Mouse (Mus musculus) hindbrain, postnatal 0 days (tissue): ENCODE data around the gene Prl8a2. TPM values are rescaled to one million over a fixed set of nuclear protein-coding genes. Genes with fewer than 3 reads are reported as not detected.

Experiments
- ATAC-seq: fragments of 200-750 bp; cut with Nextera tagmentation; 2 replicates; pipeline ENCODE4 v1.8.0; 2017; ENCODE audit warnings: mild to moderate bottlenecking, moderate TSS enrichment, moderate library complexity
- DNase-seq: peaks from one replicate; pipeline ENCODE4 v3.0.0-alpha.2; 2015; ENCODE audit warnings: low spot score
- H3K27ac ChIP-seq: fragments of 300-500 bp; sonication (generic); 2 replicates; pipeline ENCODE4 v1.5.1; 2014; ENCODE audit warnings: mild to moderate bottlenecking
- H3K27me3 ChIP-seq: fragments of 300-500 bp; sonication (generic); 2 replicates; pipeline ENCODE4 v1.6.1; 2014; ENCODE audit warnings: low read length, mixed read lengths; ENCODE audit not compliant: insufficient read depth
- H3K36me3 ChIP-seq: fragments of 300-500 bp; sonication (generic); 2 replicates; pipeline ENCODE4 v1.6.1; 2014; ENCODE audit warnings: low read length, mixed read lengths; ENCODE audit not compliant: insufficient read depth
- H3K4me1 ChIP-seq: fragments of 300-500 bp; sonication (generic); 2 replicates; pipeline ENCODE4 v1.6.1; 2014; ENCODE audit warnings: antibody characterized with exemption, low read length, mixed read lengths; ENCODE audit not compliant: insufficient read depth
- H3K4me2 ChIP-seq: fragments of 300-500 bp; sonication (generic); 2 replicates; pipeline ENCODE4 v1.6.1; 2014; ENCODE audit warnings: low read depth, mild to moderate bottlenecking, low read length, moderate library complexity, mixed read lengths
- H3K4me3 ChIP-seq: fragments of 300-500 bp; sonication (generic); 2 replicates; pipeline ENCODE4 v1.5.1; 2014; ENCODE audit warnings: low read length
- H3K9ac ChIP-seq: fragments of 300-500 bp; sonication (generic); replicated peaks from 2 replicates; pipeline ENCODE4 v1.6.1; 2014; ENCODE audit warnings: mild to moderate bottlenecking, low read length, moderate library complexity, mixed read lengths
- H3K9me3 ChIP-seq: fragments of 300-500 bp; sonication (generic); 2 replicates; pipeline ENCODE4 v1.6.1; 2016; ENCODE audit warnings: low read length, mixed read lengths
- CTCF ChIP-seq: IDR thresholded peaks from 2 replicates; pipeline ENCODE4 v1.5.1; 2016; ENCODE audit warnings: antibody characterized with exemption, control low read depth, low read depth
- WGBS: fragments of 180-500 bp; shearing (Covaris S2); extraction: QIAGEN DNeasy Blood & Tissue Kit; methylation state at CpG from one replicate; pipeline ENCODE4 v1.1.7; 2014; 5-methylcytosine and 5-hydroxymethylcytosine counted together
- polyA plus RNA-seq: library from polyadenylated mRNA; unstranded; fragments of >200 nt; fragmentation: Nextera tagmentation; extraction: Ambion mirVana; gene quantifications from 2 replicates; pipeline ENCODE4 v1.2.1, GENCODE M21; 2015
- total RNA-seq: library from RNA; depleted of rRNA; stranded (reverse); fragments of >200 nt; gene quantifications from 2 replicates; pipeline ENCODE4 v1.2.3, GENCODE M21; 2014; rRNA removed

Gene Prl8a2
- not detected in 2 replicates for total RNA-seq
- polyA plus RNA-seq = not detected in 2 replicates

- H3K36me3 ChIP-seq = no peaks in the 10 kb centered on the region
- H3K4me2 ChIP-seq = no peak within 1 kb of the TSS
- TF ChIP-seq CTCF = no peak
- no peaks in the 10 kb centered on the region for H3K27me3 ChIP-seq
- H3K9ac ChIP-seq = no peak within 1 kb of the TSS
- no peak for DNase-seq
- ATAC-seq = no peak
- 76% methylated on average over 2 of the region's 2 CpGs for WGBS
- H3K27ac ChIP-seq = no peak within 1 kb of the TSS
- no peaks in the 10 kb centered on the region for H3K4me1 ChIP-seq
- H3K9me3 ChIP-seq = no peaks in the 10 kb centered on the region
- no peak within 1 kb of the TSS for H3K4me3 ChIP-seq
These were observed at the start of gene Prl8a2 for GRCm38 (mm10) chr13:27345373-27345772. TSS of gene Prl8a2 (plus strand) at chr13:27345673.

DNA sequence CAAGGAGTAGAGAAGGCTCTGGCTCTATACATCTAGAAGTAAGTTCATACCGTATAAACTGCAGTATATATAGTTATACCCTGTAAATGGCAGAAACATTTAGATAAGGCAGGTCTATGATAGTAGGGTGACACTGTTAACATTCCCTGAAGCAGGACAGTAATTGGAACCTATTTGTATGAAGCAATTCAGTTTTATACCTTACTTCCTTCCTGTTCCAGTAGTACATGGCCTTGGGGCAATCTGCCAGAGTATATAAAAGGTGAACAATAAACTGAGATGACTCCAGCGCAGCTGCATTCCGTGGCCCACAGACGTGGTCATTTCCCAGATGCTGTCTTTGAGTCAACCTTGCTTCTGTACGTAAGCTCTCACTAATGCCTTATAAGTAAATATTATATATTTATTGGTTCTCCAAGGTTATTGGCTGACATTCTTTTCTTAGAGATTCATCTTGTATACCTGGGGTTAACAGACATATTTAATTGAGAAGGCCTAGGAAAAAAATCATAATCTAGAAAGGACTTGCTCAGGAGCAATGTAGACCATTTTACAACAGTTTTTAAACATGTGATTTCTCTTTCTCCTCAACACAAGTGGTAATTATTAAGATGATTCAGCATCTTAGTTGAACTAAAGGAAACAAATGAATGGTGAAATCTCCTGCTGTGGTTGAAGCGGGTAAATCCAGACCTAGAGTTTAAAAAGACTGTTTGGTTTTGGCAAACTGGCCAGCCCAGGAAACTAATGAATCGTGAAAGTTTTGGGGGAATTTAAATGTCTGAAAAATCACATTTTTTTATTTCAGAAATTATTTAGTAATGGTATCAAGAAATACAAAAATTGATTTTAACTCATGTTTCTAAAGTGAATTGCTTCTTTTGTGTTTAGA lies 32.9 kb upstream of the Prl8a2 start, which contains the start of gene Prl6a1:
TSS of gene Prl6a1 (plus strand) at position 294 of the 892 bp plus-strand sequence.
- Histone ChIP-seq H3K4me3 (no peak within 1 kb of the TSS), H3K4me1 (no peaks in the 10 kb centered on the region), H3K36me3 (no peaks in the 10 kb centered on the region), H3K4me2 (no peak within 1 kb of the TSS), H3K9me3 (no peaks in the 10 kb centered on the region), H3K27ac (no peak within 1 kb of the TSS), H3K27me3 (no peaks in the 10 kb centered on the region), H3K9ac (no peak within 1 kb of the TSS)
- WGBS = 81% methylated on average over 7 of the region's 7 CpGs
- no peak for DNase-seq
- no peak for ATAC-seq
- TF ChIP-seq CTCF = no peak

- no peak for TF ChIP-seq CTCF
- no peaks in the 10 kb centered on the region for H3K27me3 ChIP-seq
- H3K4me2 ChIP-seq = no peak overlapping the region
- H3K36me3 ChIP-seq = no peaks in the 10 kb centered on the region
- DNase-seq = no peak
- no peaks in the 10 kb centered on the region for H3K4me1 ChIP-seq
- WGBS = 38% methylated on average over 1 of the region's 1 CpGs
- no peak for ATAC-seq
- H3K4me3 ChIP-seq = no peak overlapping the region
- no peak overlapping the region for H3K9ac ChIP-seq
- H3K9me3 ChIP-seq = no peaks in the 10 kb centered on the region
- no peak overlapping the region for H3K27ac ChIP-seq
These were observed 10.5 kb upstream of the Prl8a2 start for GRCm38 (mm10) chr13:27334989-27335388.

- Histone ChIP-seq H3K27me3 (no peaks in the 10 kb centered on the region), H3K36me3 (no peaks in the 10 kb centered on the region), H3K27ac (no peak overlapping the region), H3K9me3 (no peaks in the 10 kb centered on the region), H3K4me1 (no peaks in the 10 kb centered on the region), H3K9ac (no peak overlapping the region), H3K4me2 (no peak overlapping the region), H3K4me3 (no peak overlapping the region)
- no peak for ATAC-seq
- 56% methylated on average over 3 of the region's 3 CpGs for WGBS
- TF ChIP-seq CTCF = no peak
- DNase-seq = no peak
These were observed 2.7 kb upstream of the Prl8a2 start for GRCm38 (mm10) chr13:27342733-27343275.

DNA sequence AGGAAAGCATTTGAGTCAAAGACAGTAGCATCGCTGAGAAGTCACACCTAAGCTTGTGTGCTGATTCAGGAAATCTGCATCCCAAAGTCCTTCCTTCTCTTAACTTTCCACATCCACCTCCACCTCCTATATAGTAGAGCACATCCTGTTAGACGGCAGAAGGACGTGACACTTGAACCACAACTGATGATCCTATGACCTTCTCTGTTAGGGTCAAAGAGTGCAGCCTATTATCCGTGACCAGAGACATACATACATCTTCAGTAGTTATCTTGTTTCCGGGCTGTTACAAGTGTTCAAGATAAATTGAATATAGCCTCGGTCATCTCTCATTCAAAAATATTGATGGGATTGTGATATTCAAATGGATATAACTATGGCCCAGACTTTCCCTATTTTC lies 45.3 kb downstream of the Prl8a2 start, which contains the start of gene Prl2b1:
TSS of gene Prl2b1 (minus strand) at position 101 of the 400 bp plus-strand sequence.
- no peaks in the 10 kb centered on the region for H3K27me3 ChIP-seq
- H3K9ac ChIP-seq = no peak within 1 kb of the TSS
- H3K4me3 ChIP-seq = no peak within 1 kb of the TSS
- no peaks in the 10 kb centered on the region for H3K4me1 ChIP-seq
- ATAC-seq (no peak), DNase-seq (no peak)
- no peaks in the 10 kb centered on the region for H3K36me3 ChIP-seq
- TF ChIP-seq CTCF = no peak
- WGBS = 88% methylated on average over 6 of the region's 6 CpGs
- no peaks in the 10 kb centered on the region for H3K9me3 ChIP-seq
- no peak within 1 kb of the TSS for H3K4me2 ChIP-seq
- no peak within 1 kb of the TSS for H3K27ac ChIP-seq

- Histone ChIP-seq H3K4me3 (no peak overlapping the region), H3K4me2 (no peak overlapping the region), H3K4me1 (no peaks in the 10 kb centered on the region), H3K9me3 (no peaks in the 10 kb centered on the region), H3K36me3 (no peaks in the 10 kb centered on the region), H3K27me3 (no peaks in the 10 kb centered on the region), H3K27ac (no peak overlapping the region), H3K9ac (no peak overlapping the region)
- peak; percentile 80 for DNase-seq
- peak; percentile 85 for ATAC-seq
- no peak for TF ChIP-seq CTCF
- WGBS = 70% methylated on average over 7 of the region's 7 CpGs
These were observed 53.7 kb downstream of the Prl8a2 start for GRCm38 (mm10) chr13:27399061-27399724.

Other genes starting within 250 kb of the Prl8a2 start
- gene Prl3d2, start 224.0 kb upstream of the Prl8a2 start, total RNA-seq = not detected in 2 replicates
- not detected in 2 replicates for gene Prl3d2, start 224.0 kb upstream of the Prl8a2 start, polyA plus RNA-seq
- gene Prl3d3, start 188.9 kb upstream of the Prl8a2 start, total RNA-seq = not detected in 2 replicates
- gene Prl3d3, start 188.9 kb upstream of the Prl8a2 start, polyA plus RNA-seq = not detected in 2 replicates
- not detected in 2 replicates for gene Prl3c1, start 149.0 kb upstream of the Prl8a2 start, total RNA-seq
- not detected in 2 replicates for gene Prl3c1, start 149.0 kb upstream of the Prl8a2 start, polyA plus RNA-seq
- not detected in 2 replicates for gene Prl3b1, start 103.8 kb upstream of the Prl8a2 start, total RNA-seq
- gene Prl3b1, start 103.8 kb upstream of the Prl8a2 start, polyA plus RNA-seq = not detected in 2 replicates
- not detected in 2 replicates for gene Prl3a1, start 86.2 kb upstream of the Prl8a2 start, total RNA-seq
- gene Prl3a1, start 86.2 kb upstream of the Prl8a2 start, polyA plus RNA-seq = not detected in 2 replicates
- gene Prl6a1, start 33.0 kb upstream of the Prl8a2 start, total RNA-seq = not detected in 2 replicates
- gene Prl6a1, start 33.0 kb upstream of the Prl8a2 start, polyA plus RNA-seq = not detected in 2 replicates
- gene Prl2b1, start 45.2 kb downstream of the Prl8a2 start, total RNA-seq = not detected in 2 replicates
- gene Prl2b1, start 45.2 kb downstream of the Prl8a2 start, polyA plus RNA-seq = not detected in 2 replicates
- not detected in 2 replicates for gene Prl8a6, start 93.0 kb downstream of the Prl8a2 start, total RNA-seq
- gene Prl8a6, start 93.0 kb downstream of the Prl8a2 start, polyA plus RNA-seq = not detected in 2 replicates
- not detected in 2 replicates for gene Prl8a8, start 167.5 kb downstream of the Prl8a2 start, total RNA-seq
- not detected in 2 replicates for gene Prl8a8, start 167.5 kb downstream of the Prl8a2 start, polyA plus RNA-seq
- gene Prl8a9, start 218.9 kb downstream of the Prl8a2 start, total RNA-seq = not detected in 2 replicates
- gene Prl8a9, start 218.9 kb downstream of the Prl8a2 start, polyA plus RNA-seq = not detected in 2 replicates
- gene Prl8a1, start 236.5 kb downstream of the Prl8a2 start, total RNA-seq = not detected in 2 replicates
- gene Prl8a1, start 236.5 kb downstream of the Prl8a2 start, polyA plus RNA-seq = not detected in 2 replicates